Mouse (Mus musculus) embryonic facial prominence, embryonic 14.5 days (tissue): Measurements from ENCODE around the gene Dbx2. TPM values are rescaled to one million over a fixed set of nuclear protein-coding genes. Genes with fewer than 3 reads are reported as not detected.
A peak's percentile ranks its signal among the peaks of the same experiment; 100 is the strongest.

Experiments used
- ATAC-seq: fragments of 200-750 bp; cut with Nextera tagmentation; 2 replicates; pipeline ENCODE4 v1.8.0; 2017; ENCODE audit warnings: low read depth, moderate number of reproducible peaks, moderate TSS enrichment
- DNase-seq: peaks from one replicate; pipeline ENCODE4 v3.0.0-alpha.2; 2015; ENCODE audit warnings: low spot score
- H3K27ac ChIP-seq: fragments of 300-500 bp; sonication (generic); replicated peaks from 2 replicates; pipeline ENCODE4 v1.5.1; 2014; ENCODE audit warnings: low read depth, mild to moderate bottlenecking, low read length, moderate library complexity
- H3K27me3 ChIP-seq: fragments of 300-500 bp; sonication (generic); replicated peaks from 2 replicates; pipeline ENCODE4 v1.6.1; 2014; ENCODE audit warnings: low read length; ENCODE audit not compliant: control insufficient read depth, insufficient read depth
- H3K36me3 ChIP-seq: fragments of 300-500 bp; sonication (generic); 2 replicates; pipeline ENCODE4 v1.6.1; 2014; ENCODE audit warnings: low read length, mixed read lengths; ENCODE audit not compliant: control insufficient read depth, insufficient read depth
- H3K4me1 ChIP-seq: fragments of 300-500 bp; sonication (generic); 2 replicates; pipeline ENCODE4 v1.6.1; 2014; ENCODE audit warnings: antibody characterized with exemption, low read length; ENCODE audit not compliant: control insufficient read depth, insufficient read depth
- H3K4me2 ChIP-seq: fragments of 300-500 bp; sonication (generic); 2 replicates; pipeline ENCODE4 v1.6.1; 2014; ENCODE audit warnings: low read depth, mild to moderate bottlenecking, low read length, moderate library complexity, mixed read lengths
- H3K4me3 ChIP-seq: fragments of 300-500 bp; sonication (generic); 2 replicates; pipeline ENCODE4 v1.5.1; 2014; ENCODE audit warnings: low read depth, mild to moderate bottlenecking, low read length
- H3K9ac ChIP-seq: fragments of 300-500 bp; sonication (generic); 2 replicates; pipeline ENCODE4 v1.6.1; 2014; ENCODE audit warnings: low read depth, mild to moderate bottlenecking, low read length, moderate library complexity, mixed read lengths
- H3K9me3 ChIP-seq: fragments of 300-500 bp; sonication (generic); 2 replicates; pipeline ENCODE4 v1.6.1; 2016; ENCODE audit warnings: low read length; ENCODE audit not compliant: control insufficient read depth
- WGBS: fragments of 180-500 bp; shearing (Covaris S2); extraction: QIAGEN DNeasy Blood & Tissue Kit; methylation state at CpG from one replicate; pipeline ENCODE4 v1.1.7; 2014; 5-methylcytosine and 5-hydroxymethylcytosine counted together
- polyA plus RNA-seq: library from polyadenylated mRNA; unstranded; fragments of >200 nt; fragmentation: Nextera tagmentation; extraction: Ambion mirVana; gene quantifications from 2 replicates; pipeline ENCODE4 v1.2.1, GENCODE M21; 2014

The Dbx2 gene
- polyA plus RNA-seq, 1 experiment from 2014 or later = 0.19 TPM

- Histone ChIP-seq H3K27ac (no peak overlapping the region), H3K9ac (no peak overlapping the region), H3K27me3 (no peaks in the 10 kb centered on the region), H3K4me3 (no peak overlapping the region), H3K4me2 (no peak overlapping the region), H3K36me3 (no peaks in the 10 kb centered on the region), H3K4me1 (no peaks in the 10 kb centered on the region), H3K9me3 (no peaks in the 10 kb centered on the region)
- DNase-seq (peak; percentile 29), ATAC-seq (no peak)
- 52% methylated on average over 1 of the region's 1 CpGs for WGBS
Observed at GRCm38 (mm10) chr15:95598630-95599029, 57.1 kb downstream of the Dbx2 start.

GRCm38 (mm10) chr15:95586906-95587305, 68.9 kb downstream of the Dbx2 start:
- WGBS = 89% methylated on average over 15 of the region's 15 CpGs

GRCm38 (mm10) chr15:95584891-95585290, 70.9 kb downstream of the Dbx2 start:
- H3K27ac ChIP-seq = no peak overlapping the region
- H3K4me2 ChIP-seq = no peak overlapping the region
- DNase-seq (no peak), ATAC-seq (no peak)
- no peaks in the 10 kb centered on the region for H3K36me3 ChIP-seq
- 0 out of 2 replicates have a peak, but pooled peaks cover 2% of the 10 kb centered on the region for H3K27me3 ChIP-seq
- H3K4me3 ChIP-seq = no peak overlapping the region
- H3K9ac ChIP-seq = no peak overlapping the region
- H3K4me1 ChIP-seq = no peaks in the 10 kb centered on the region
- H3K9me3 ChIP-seq = no peaks in the 10 kb centered on the region
- WGBS = 44% methylated on average over 4 of the region's 4 CpGs

More at GRCm38 (mm10) chr15:95586906-95587305, 68.9 kb downstream of the Dbx2 start:
- H3K36me3 ChIP-seq = no peaks in the 10 kb centered on the region
- H3K27me3 ChIP-seq = 0 out of 2 replicates have a peak, but pooled peaks cover 2% of the 10 kb centered on the region
- no peak for DNase-seq
- no peak overlapping the region for H3K9ac ChIP-seq
- no peaks in the 10 kb centered on the region for H3K4me1 ChIP-seq
- ATAC-seq = no peak
- H3K9me3 ChIP-seq = no peaks in the 10 kb centered on the region
- H3K27ac ChIP-seq = no peak overlapping the region
- no peak overlapping the region for H3K4me2 ChIP-seq
- H3K4me3 ChIP-seq = no peak overlapping the region

DNA sequence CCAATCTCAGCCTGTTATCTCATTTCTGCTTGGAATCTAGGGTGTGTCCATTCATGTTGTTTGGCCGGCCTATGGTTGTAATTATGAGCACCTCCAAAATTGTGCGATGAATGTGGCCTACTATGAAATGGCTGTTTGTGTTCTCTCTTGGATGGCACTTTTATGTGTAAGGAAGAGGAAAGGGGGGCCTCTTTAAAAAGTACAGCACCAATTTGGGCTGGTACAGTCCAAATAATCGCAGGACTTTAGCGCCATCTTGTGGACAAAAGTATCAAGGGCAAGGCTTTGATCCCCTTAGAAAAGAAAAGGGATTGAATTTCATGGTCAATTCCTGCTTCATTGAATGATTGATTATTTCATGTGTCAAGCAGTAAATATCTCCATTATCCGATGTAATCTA, 81.1 kb downstream of the Dbx2 start:
- WGBS = 16% methylated on average over 5 of the region's 5 CpGs
- no peaks in the 10 kb centered on the region for H3K36me3 ChIP-seq
- no peak overlapping the region for H3K4me2 ChIP-seq
- no peak overlapping the region for H3K9ac ChIP-seq
- H3K9me3 ChIP-seq = no peaks in the 10 kb centered on the region
- no peak for ATAC-seq
- H3K4me3 ChIP-seq = no peak overlapping the region
- H3K27me3 ChIP-seq = peaks cover 9% of the 10 kb centered on the region; the same call in 1 of the 2 replicates
- no peak overlapping the region for H3K27ac ChIP-seq
- DNase-seq = peak; percentile 75
- H3K4me1 ChIP-seq = no peaks in the 10 kb centered on the region

Other genes with a start within 250 kb of the Dbx2 start
- gene Nell2, start 127.4 kb downstream of the Dbx2 start, polyA plus RNA-seq = 15.1 and 17.5 TPM in 2 replicates
- gene Ano6, start 134.9 kb upstream of the Dbx2 start, polyA plus RNA-seq = 57.3 and 59.5 TPM in 2 replicates